Mouse (Mus musculus) forebrain, embryonic 11.5 days (tissue): Measurements from ENCODE around the gene Gm20422. TPM values are rescaled to one million over a fixed set of nuclear protein-coding genes. Genes with fewer than 3 reads are reported as not detected.

ENCODE experiments used
- ATAC-seq: fragments of 200-750 bp; cut with Nextera tagmentation; replicated peaks from 2 replicates; pipeline ENCODE4 v1.8.0; 2017; ENCODE audit warnings: moderate TSS enrichment; ENCODE audit not compliant: low FRiP score
- DNase-seq: peaks from one replicate; pipeline ENCODE4 v3.0.0-alpha.2; 2017; ENCODE audit warnings: low spot score
- H3K27ac ChIP-seq: fragments of 300-500 bp; sonication (generic); 2 replicates; pipeline ENCODE4 v1.5.1; 2014; ENCODE audit warnings: low read depth, low read length
- H3K27me3 ChIP-seq: fragments of 300-500 bp; sonication (generic); 2 replicates; pipeline ENCODE4 v1.6.1; 2014; ENCODE audit warnings: mild to moderate bottlenecking, low read length, mixed read lengths; ENCODE audit not compliant: control insufficient read depth, insufficient read depth
- H3K36me3 ChIP-seq: fragments of 300-500 bp; sonication (generic); 2 replicates; pipeline ENCODE4 v1.6.1; 2014; ENCODE audit warnings: mild to moderate bottlenecking, low read length, moderate library complexity, mixed read lengths; ENCODE audit not compliant: control insufficient read depth, insufficient read depth
- H3K4me1 ChIP-seq: fragments of 300-500 bp; sonication (generic); replicated peaks from 2 replicates; pipeline ENCODE4 v1.6.1; 2014; ENCODE audit warnings: low read length, mixed read lengths; ENCODE audit not compliant: control insufficient read depth, insufficient read depth
- H3K4me2 ChIP-seq: fragments of 300-500 bp; sonication (generic); 2 replicates; pipeline ENCODE4 v1.6.1; 2014; ENCODE audit warnings: low read depth, mild to moderate bottlenecking, low read length, moderate library complexity, mixed read lengths; ENCODE audit not compliant: severe bottlenecking
- H3K4me3 ChIP-seq: fragments of 300-500 bp; sonication (generic); 2 replicates; pipeline ENCODE4 v1.5.1; 2014; ENCODE audit warnings: low read depth, low read length
- H3K9ac ChIP-seq: fragments of 300-500 bp; sonication (generic); 2 replicates; pipeline ENCODE4 v1.6.1; 2014; ENCODE audit warnings: low read length
- H3K9me3 ChIP-seq: fragments of 300-500 bp; sonication (generic); 2 replicates; pipeline ENCODE4 v1.6.1; 2016; ENCODE audit warnings: low read length, mixed read lengths; ENCODE audit not compliant: control insufficient read depth
- WGBS: fragments of 180-500 bp; shearing (Covaris S2); extraction: QIAGEN DNeasy Blood & Tissue Kit; methylation state at CpG from one replicate; pipeline ENCODE4 v1.1.7; 2014; 5-methylcytosine and 5-hydroxymethylcytosine counted together
- polyA plus RNA-seq: library from polyadenylated mRNA; unstranded; fragments of >200 nt; fragmentation: Nextera tagmentation; extraction: Ambion mirVana; gene quantifications from 2 replicates; pipeline ENCODE4 v1.2.1, GENCODE M21; 2014

Gene Gm20422
- polyA plus RNA-seq, 1 experiment from 2014 or later, result 0.91 TPM

DNA sequence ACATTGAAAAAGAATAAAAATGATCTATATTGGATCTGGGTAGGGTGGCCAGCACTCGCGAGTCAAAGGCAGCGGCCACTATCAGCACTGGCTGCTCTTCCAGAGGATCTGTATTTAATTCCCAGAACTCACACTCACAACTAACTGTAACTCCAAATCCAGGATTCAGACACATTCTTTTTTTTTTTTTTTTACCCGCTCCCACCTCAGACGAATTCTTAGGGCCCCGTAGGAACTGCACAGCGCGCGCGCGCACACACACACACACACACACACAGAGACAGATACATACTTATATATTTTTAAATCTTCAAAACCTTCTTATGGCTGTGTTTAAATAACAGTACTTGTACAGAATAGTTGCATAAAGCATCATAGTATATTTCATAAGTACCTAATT is 15.7 kb upstream of the Gm20422 start:
- peak overlapping the region; percentile 68; the same call in 1 of the 2 replicates for H3K27ac ChIP-seq
- no peak for DNase-seq
- peak overlapping the region; percentile 98 for H3K9ac ChIP-seq
- WGBS, result 33% methylated on average over 11 of the region's 11 CpGs
- no peaks in the 10 kb centered on the region for H3K9me3 ChIP-seq
- peaks cover 10% of the 10 kb centered on the region for H3K4me1 ChIP-seq
- no peaks in the 10 kb centered on the region for H3K27me3 ChIP-seq
- ATAC-seq, result peak; percentile 5; the same call in 1 of the 2 replicates
- H3K36me3 ChIP-seq, result no peaks in the 10 kb centered on the region; the same call in 1 of the 2 replicates
- H3K4me2 ChIP-seq, result peak overlapping the region; percentile 76
- peak overlapping the region; percentile 100 for H3K4me3 ChIP-seq

DNA sequence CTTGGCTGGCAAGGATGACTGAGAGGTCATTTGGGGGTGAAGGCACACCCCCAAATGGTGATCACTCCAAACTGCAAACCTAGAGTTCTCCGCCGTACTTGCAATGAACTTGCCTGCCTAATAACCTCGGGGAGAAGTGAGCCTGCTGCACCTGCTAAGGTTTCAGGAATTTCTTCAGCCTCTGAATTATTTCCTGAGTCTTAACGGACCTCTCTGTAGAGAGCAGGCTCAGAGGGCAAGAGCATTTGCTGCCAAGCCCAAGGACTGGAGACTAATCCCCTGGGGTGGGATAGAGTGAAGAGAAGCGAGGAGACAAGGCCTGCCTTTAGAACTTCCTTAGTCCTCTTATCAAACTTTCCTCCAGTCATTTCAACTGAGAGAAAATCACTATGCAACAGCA is 15.0 kb upstream of the Gm20422 start:
- Histone ChIP-seq H3K4me1 (peaks cover 10% of the 10 kb centered on the region), H3K4me2 (no peak overlapping the region), H3K4me3 (no peak overlapping the region), H3K36me3 (no peaks in the 10 kb centered on the region; the same call in 1 of the 2 replicates), H3K9me3 (no peaks in the 10 kb centered on the region), H3K27ac (no peak overlapping the region), H3K9ac (no peak overlapping the region), H3K27me3 (no peaks in the 10 kb centered on the region)
- 79% methylated on average over 5 of the region's 5 CpGs for WGBS
- DNase-seq (no peak), ATAC-seq (no peak)

DNA sequence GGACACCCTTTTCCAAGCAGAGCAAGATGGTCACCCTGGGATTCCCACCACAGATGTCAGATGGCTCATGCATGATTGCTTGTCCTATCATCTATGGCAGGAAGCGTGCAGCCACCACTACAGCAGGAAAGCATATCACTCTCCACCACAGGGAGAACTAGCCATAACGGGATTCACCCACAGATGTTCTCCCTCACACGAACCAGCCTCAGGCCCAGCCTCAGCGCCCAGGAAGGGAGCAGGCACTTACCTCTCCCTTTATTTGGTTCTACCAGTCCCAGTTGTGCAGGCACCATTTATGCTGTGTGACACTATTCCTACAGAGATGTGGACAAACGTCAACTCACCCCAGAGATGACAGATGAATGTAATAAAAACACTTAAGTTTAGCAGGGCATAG is 14.4 kb upstream of the Gm20422 start:
- Histone ChIP-seq H3K9ac (no peak overlapping the region), H3K36me3 (no peaks in the 10 kb centered on the region; the same call in 1 of the 2 replicates), H3K4me1 (peaks cover 10% of the 10 kb centered on the region), H3K4me3 (no peak overlapping the region), H3K4me2 (no peak overlapping the region), H3K27me3 (no peaks in the 10 kb centered on the region), H3K9me3 (no peaks in the 10 kb centered on the region), H3K27ac (no peak overlapping the region)
- ATAC-seq, result no peak
- 84% methylated on average over 5 of the region's 5 CpGs for WGBS
- DNase-seq, result no peak

DNA sequence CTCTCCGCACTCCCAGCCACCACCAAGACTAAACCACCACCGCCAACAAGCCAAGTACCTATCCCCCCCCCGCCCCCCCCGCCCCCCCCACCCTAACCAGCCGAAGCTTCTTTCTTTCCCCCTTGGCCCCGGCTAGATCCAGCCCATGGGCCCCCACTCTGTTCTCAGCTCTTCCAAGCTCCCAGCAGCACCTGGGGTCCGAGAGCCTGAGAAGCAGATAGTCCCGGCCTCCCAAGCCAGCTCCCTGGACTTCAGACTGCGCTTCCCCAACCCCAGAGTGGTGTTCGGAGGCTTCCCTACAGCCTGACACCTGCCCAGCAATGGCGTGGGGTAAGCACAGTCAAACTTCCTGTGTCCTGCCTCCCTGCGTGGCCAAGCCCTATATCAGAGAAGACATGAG is 2.4 kb upstream of the Gm20422 start:
- no peaks in the 10 kb centered on the region for H3K36me3 ChIP-seq
- no peak overlapping the region for H3K4me2 ChIP-seq
- H3K27ac ChIP-seq, result no peak overlapping the region
- H3K4me1 ChIP-seq, result peaks cover 3% of the 10 kb centered on the region; the same call in 1 of the 2 replicates
- H3K9me3 ChIP-seq, result no peaks in the 10 kb centered on the region
- no peak for ATAC-seq
- H3K4me3 ChIP-seq, result no peak overlapping the region
- no peak overlapping the region for H3K9ac ChIP-seq
- no peaks in the 10 kb centered on the region for H3K27me3 ChIP-seq
- 72% methylated on average over 12 of the region's 12 CpGs for WGBS
- no peak for DNase-seq

DNA sequence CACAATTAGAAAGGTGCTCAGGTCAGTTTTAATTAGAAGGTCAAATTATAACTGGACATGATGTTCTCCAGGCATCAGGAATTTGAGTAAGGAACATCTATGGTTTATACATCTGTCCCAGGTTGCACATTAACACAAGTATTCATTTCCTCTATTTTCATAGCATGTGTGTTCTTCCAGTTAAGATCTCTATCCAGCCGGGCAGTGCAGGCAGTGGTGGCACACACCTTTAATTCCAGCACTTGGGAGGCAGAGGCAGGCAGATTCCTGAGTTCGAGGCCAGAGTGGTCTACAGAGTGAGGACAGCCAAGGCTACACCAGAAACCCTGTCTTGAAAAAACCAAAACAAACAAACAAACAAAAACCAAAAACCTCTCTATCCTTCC is 456 bp upstream of the Gm20422 start:
- Histone ChIP-seq H3K4me3 (peak overlapping the region; percentile 81; the same call in 1 of the 2 replicates), H3K9ac (no peak overlapping the region; the same call in 1 of the 2 replicates)

DNA sequence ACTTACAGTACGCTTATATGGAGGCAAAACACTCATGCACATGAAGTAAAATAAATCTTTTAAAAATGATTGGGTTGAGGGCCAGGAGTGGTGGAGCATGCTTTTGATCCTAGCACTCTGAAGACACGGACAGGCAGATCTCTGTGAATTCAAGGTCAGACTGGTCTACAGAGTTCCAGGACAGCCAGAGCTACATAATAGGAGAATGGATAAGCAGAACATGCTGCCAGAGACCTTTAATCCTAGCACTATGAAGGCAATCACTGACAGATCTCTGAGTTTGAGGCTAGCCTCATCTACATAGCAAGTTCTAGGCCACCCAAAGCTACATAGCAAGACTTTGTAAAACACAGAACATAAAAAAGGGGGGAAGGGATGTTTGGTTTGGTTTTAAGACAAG is 2.6 kb downstream of the Gm20422 start:
- Histone ChIP-seq H3K9me3 (no peaks in the 10 kb centered on the region), H3K27me3 (no peaks in the 10 kb centered on the region), H3K4me2 (no peak overlapping the region), H3K36me3 (peaks cover 12% of the 10 kb centered on the region), H3K4me1 (peaks cover 3% of the 10 kb centered on the region; the same call in 1 of the 2 replicates), H3K27ac (no peak overlapping the region), H3K9ac (no peak overlapping the region), H3K4me3 (no peak overlapping the region)
- WGBS, result 86% methylated on average over 2 of the region's 2 CpGs
- ATAC-seq (no peak), DNase-seq (no peak)

More for the DNA sequence above, 456 bp upstream of the Gm20422 start:
- no peaks in the 10 kb centered on the region for H3K9me3 ChIP-seq
- H3K27me3 ChIP-seq, result no peaks in the 10 kb centered on the region
- H3K4me2 ChIP-seq, result peak overlapping the region; percentile 34; the same call in 1 of the 2 replicates
- DNase-seq (no peak), ATAC-seq (no peak; the same call in 1 of the 2 replicates)
- WGBS, result 67% methylated on average over 2 of the region's 2 CpGs
- no peak overlapping the region for H3K27ac ChIP-seq
- H3K36me3 ChIP-seq, result no peaks in the 10 kb centered on the region
- H3K4me1 ChIP-seq, result peaks cover 3% of the 10 kb centered on the region; the same call in 1 of the 2 replicates

DNA sequence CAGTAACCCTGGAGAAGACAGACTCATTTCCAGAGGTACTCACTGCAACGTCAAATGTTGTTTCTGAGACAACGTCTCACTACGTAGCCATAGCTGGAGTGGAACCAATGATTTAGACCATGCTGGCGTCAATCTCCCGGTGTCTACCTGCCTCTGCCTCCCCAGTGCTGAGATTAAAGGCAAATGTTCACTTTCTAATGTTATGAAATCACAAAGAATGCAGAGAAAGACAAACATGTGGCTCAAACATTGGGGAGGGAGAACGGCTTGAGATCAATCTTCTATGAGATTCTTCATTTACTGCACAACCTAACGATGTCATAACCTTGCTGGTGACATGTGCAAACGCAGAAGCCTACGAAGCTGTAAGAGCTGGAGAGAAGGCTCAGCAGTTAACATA is 3.5 kb downstream of the Gm20422 start:
- ATAC-seq (no peak), DNase-seq (no peak)
- Histone ChIP-seq H3K9me3 (peaks cover 4% of the 10 kb centered on the region; the same call in 1 of the 2 replicates), H3K4me1 (peaks cover 3% of the 10 kb centered on the region; the same call in 1 of the 2 replicates), H3K9ac (no peak overlapping the region), H3K27ac (no peak overlapping the region), H3K27me3 (no peaks in the 10 kb centered on the region), H3K4me2 (no peak overlapping the region), H3K36me3 (peaks cover 17% of the 10 kb centered on the region), H3K4me3 (no peak overlapping the region)
- WGBS, result 94% methylated on average over 9 of the region's 9 CpGs

DNA sequence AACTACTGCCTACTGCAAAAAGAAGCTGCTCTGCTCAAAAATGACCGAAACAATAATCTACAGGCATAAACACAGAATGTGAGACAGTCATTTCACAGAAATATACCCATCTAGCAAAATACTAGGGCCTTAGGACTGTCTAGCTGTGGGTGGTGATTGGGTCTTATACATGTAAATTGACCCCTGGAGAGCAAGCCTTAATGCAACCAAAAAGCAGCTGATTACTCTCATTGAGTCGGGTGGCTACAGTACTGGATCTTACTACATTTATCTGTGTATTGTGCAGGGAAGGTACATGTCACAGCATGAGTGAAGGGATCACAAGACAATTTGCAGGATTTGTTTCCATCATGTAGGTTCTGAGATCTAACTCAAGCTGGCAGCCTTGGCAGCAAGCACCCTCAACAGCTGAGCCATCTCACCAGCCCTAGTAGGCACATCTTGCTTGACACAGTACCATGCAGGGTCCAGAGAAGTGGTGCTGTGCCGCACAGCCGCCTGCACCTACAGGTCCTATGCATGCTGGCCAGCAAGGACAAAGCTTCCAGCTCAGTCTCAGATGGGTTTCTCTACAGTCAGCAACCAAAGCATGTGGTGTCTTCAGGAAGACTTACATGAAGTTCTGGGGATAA is 12.8 kb downstream of the Gm20422 start:
- Histone ChIP-seq H3K9me3 (peaks cover 5% of the 10 kb centered on the region; the same call in 1 of the 2 replicates), H3K4me1 (no peaks in the 10 kb centered on the region), H3K27ac (no peak overlapping the region), H3K4me3 (no peak overlapping the region), H3K36me3 (peaks cover 32% of the 10 kb centered on the region), H3K4me2 (no peak overlapping the region), H3K9ac (no peak overlapping the region), H3K27me3 (no peaks in the 10 kb centered on the region)
- ATAC-seq, result no peak
- DNase-seq, result no peak
- WGBS, result 88% methylated on average over 4 of the region's 4 CpGs

DNA sequence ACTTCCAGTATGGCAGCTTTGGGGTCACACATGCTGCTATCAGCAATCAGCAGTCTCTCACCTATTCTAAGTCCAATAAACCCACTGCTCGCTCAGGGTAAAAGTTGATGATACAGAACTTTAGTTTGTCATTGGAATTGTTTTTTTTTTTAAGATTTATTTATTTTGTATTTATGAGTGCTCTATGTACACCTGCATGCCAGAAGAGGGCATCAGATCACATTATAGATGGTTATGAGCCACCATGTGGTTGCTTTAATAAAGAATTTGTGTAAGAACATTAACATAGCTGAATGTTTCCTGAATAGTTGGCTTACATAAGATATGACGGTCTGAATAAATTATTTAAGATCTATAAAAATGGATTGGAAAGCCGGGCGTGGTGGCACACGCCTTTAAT is 16.4 kb downstream of the Gm20422 start:
- Histone ChIP-seq H3K36me3 (peaks cover 7% of the 10 kb centered on the region), H3K9ac (no peak overlapping the region), H3K27me3 (no peaks in the 10 kb centered on the region), H3K4me1 (no peaks in the 10 kb centered on the region), H3K4me2 (no peak overlapping the region), H3K27ac (no peak overlapping the region), H3K9me3 (no peaks in the 10 kb centered on the region), H3K4me3 (no peak overlapping the region)
- no peak for DNase-seq
- ATAC-seq, result no peak
- whole genome bisulfite sequencing, result 96% methylated on average over 5 of the region's 5 CpGs
